Mouse (Mus musculus): Measurements from ENCODE around the gene 4930442H23Rik. TPM values are rescaled to one million over a fixed set of nuclear protein-coding genes. Genes with fewer than 3 reads are reported as not detected.

Gene 4930442H23Rik
- polyA plus RNA-seq, 1 experiment from 2014 or later = not detected

- H3K9ac ChIP-seq (ENCODE audit: low read depth, low read length) = peak overlapping the region; percentile 99
- TF ChIP-seq CTCF (IDR thresholded peaks at IDR 0.05; ENCODE audit: low read depth) = no peak
- ATAC-seq (replicated peaks; ENCODE audit: low FRiP score, low read depth) (peak; percentile 37), DNase-seq (ENCODE audit: low spot score) (no peak)
- no peaks in the 10 kb centered on the region for H3K27me3 ChIP-seq (ENCODE audit: insufficient read depth, low read length)
- peak overlapping the region; percentile 100 for H3K27ac ChIP-seq
- H3K4me3 ChIP-seq (replicated peaks; ENCODE audit: low read depth, low read length) = peak overlapping the region; percentile 99
- H3K4me1 ChIP-seq (replicated peaks; ENCODE audit: insufficient read depth, low read length) = peaks cover 20% of the 10 kb centered on the region
- WGBS = under 1% methylated on average over 44 of the region's 50 CpGs
- no peaks in the 10 kb centered on the region for H3K9me3 ChIP-seq (replicated peaks; ENCODE audit: low read length)
- H3K4me2 ChIP-seq (ENCODE audit: low read length) = peak overlapping the region; percentile 100
- H3K36me3 ChIP-seq (ENCODE audit: insufficient read depth, low read length) = no peaks in the 10 kb centered on the region
Measured at GRCm38 (mm10) chr10:81136706-81137231, 46.9 kb downstream of the 4930442H23Rik start.

GRCm38 (mm10) chr10:81135831-81136705 is 47.6 kb downstream of the 4930442H23Rik start:
- Histone ChIP-seq H3K9me3 (replicated peaks; ENCODE audit: low read length) (no peaks in the 10 kb centered on the region), H3K4me1 (replicated peaks; ENCODE audit: insufficient read depth, low read length) (peaks cover 16% of the 10 kb centered on the region), H3K4me3 (replicated peaks; ENCODE audit: low read depth, low read length) (peak overlapping the region; percentile 99), H3K27ac (peak overlapping the region; percentile 100), H3K4me2 (ENCODE audit: low read length) (peak overlapping the region; percentile 100), H3K9ac (ENCODE audit: low read depth, low read length) (peak overlapping the region; percentile 99), H3K36me3 (ENCODE audit: insufficient read depth, low read length) (no peaks in the 10 kb centered on the region), H3K27me3 (ENCODE audit: insufficient read depth, low read length) (no peaks in the 10 kb centered on the region)
- DNase-seq (ENCODE audit: low spot score) = peak; percentile 92
- under 1% methylated on average over 76 of the region's 86 CpGs for WGBS
- TF ChIP-seq CTCF (IDR thresholded peaks at IDR 0.05; ENCODE audit: low read depth) = no peak
- ATAC-seq (replicated peaks; ENCODE audit: low FRiP score, low read depth) = peak; percentile 8

GRCm38 (mm10) chr10:81134966-81135681 is 48.5 kb downstream of the 4930442H23Rik start, which contains the start of gene Zbtb7a:
Gene Zbtb7a, plus strand, starts transcription at chr10:81135220.
- ATAC-seq (replicated peaks; ENCODE audit: low FRiP score, low read depth) (no peak), DNase-seq (ENCODE audit: low spot score) (peak; percentile 45)
- no peaks in the 10 kb centered on the region for H3K9me3 ChIP-seq (replicated peaks; ENCODE audit: low read length)
- no peaks in the 10 kb centered on the region for H3K36me3 ChIP-seq (ENCODE audit: insufficient read depth, low read length)
- no peak for TF ChIP-seq CTCF (IDR thresholded peaks at IDR 0.05; ENCODE audit: low read depth)
- peak within 1 kb of the TSS; percentile 100 for H3K4me2 ChIP-seq (ENCODE audit: low read length)
- H3K9ac ChIP-seq (ENCODE audit: low read depth, low read length) = peak within 1 kb of the TSS; percentile 99
- peaks cover 6% of the 10 kb centered on the region; the same call in 1 of the 2 replicates for H3K4me1 ChIP-seq (replicated peaks; ENCODE audit: insufficient read depth, low read length)
- H3K4me3 ChIP-seq (replicated peaks; ENCODE audit: low read depth, low read length) = peak within 1 kb of the TSS; percentile 99
- WGBS = 2% methylated on average over 39 of the region's 41 CpGs
- no peaks in the 10 kb centered on the region for H3K27me3 ChIP-seq (ENCODE audit: insufficient read depth, low read length)
- H3K27ac ChIP-seq = peak within 1 kb of the TSS; percentile 100

- WGBS = 7% methylated on average over 13 of the region's 16 CpGs
- no peaks in the 10 kb centered on the region for H3K27me3 ChIP-seq (ENCODE audit: insufficient read depth, low read length)
- H3K36me3 ChIP-seq (ENCODE audit: insufficient read depth, low read length) = no peaks in the 10 kb centered on the region
- no peaks in the 10 kb centered on the region; the same call in 1 of the 2 replicates for H3K4me1 ChIP-seq (replicated peaks; ENCODE audit: insufficient read depth, low read length)
- H3K27ac ChIP-seq = no peak overlapping the region
- peak overlapping the region; percentile 100 for H3K4me2 ChIP-seq (ENCODE audit: low read length)
- no peaks in the 10 kb centered on the region for H3K9me3 ChIP-seq (replicated peaks; ENCODE audit: low read length)
- no peak overlapping the region for H3K9ac ChIP-seq (ENCODE audit: low read depth, low read length)
- H3K4me3 ChIP-seq (replicated peaks; ENCODE audit: low read depth, low read length) = peak overlapping the region; percentile 4; the same call in 1 of the 2 replicates
- DNase-seq (ENCODE audit: low spot score) = peak; percentile 28
- TF ChIP-seq CTCF (IDR thresholded peaks at IDR 0.05; ENCODE audit: low read depth) = no peak
- no peak for ATAC-seq (replicated peaks; ENCODE audit: low FRiP score, low read depth)
Measured at GRCm38 (mm10) chr10:81134181-81134587, 49.5 kb downstream of the 4930442H23Rik start.

Other genes starting within 250 kb of the 4930442H23Rik start
- gene Gng7, start 168.9 kb downstream of the 4930442H23Rik start, polyA plus RNA-seq (2015; fragmentation: Nextera tagmentation; extraction: Ambion mirVana) = 3.4 TPM in 2 replicates
- gene Diras1, start 158.2 kb downstream of the 4930442H23Rik start, polyA plus RNA-seq (2015; fragmentation: Nextera tagmentation; extraction: Ambion mirVana) = 0.11 TPM in 1 of 2 replicates, not detected in the other
- 13.4 and 13.9 TPM in 2 replicates for gene Slc39a3, start 146.4 kb downstream of the 4930442H23Rik start, polyA plus RNA-seq (2015; fragmentation: Nextera tagmentation; extraction: Ambion mirVana)
- gene Sgta, start 123.7 kb downstream of the 4930442H23Rik start, polyA plus RNA-seq (2015; fragmentation: Nextera tagmentation; extraction: Ambion mirVana) = 161 and 168 TPM in 2 replicates
- 30.6 and 34.2 TPM in 2 replicates for gene Thop1, start 113.8 kb downstream of the 4930442H23Rik start, polyA plus RNA-seq (2015; fragmentation: Nextera tagmentation; extraction: Ambion mirVana)
- gene Creb3l3, start 85.0 kb downstream of the 4930442H23Rik start, polyA plus RNA-seq (2015; fragmentation: Nextera tagmentation; extraction: Ambion mirVana) = 0.29 and 0.36 TPM in 2 replicates
- 162 and 166 TPM in 2 replicates for gene Map2k2, start 77.9 kb downstream of the 4930442H23Rik start, polyA plus RNA-seq (2015; fragmentation: Nextera tagmentation; extraction: Ambion mirVana)
- 33.7 and 37.4 TPM in 2 replicates for gene Zbtb7a, start 48.6 kb downstream of the 4930442H23Rik start, polyA plus RNA-seq (2015; fragmentation: Nextera tagmentation; extraction: Ambion mirVana)
- 28.4 and 32.0 TPM in 2 replicates for gene Pias4, start 15.9 kb downstream of the 4930442H23Rik start, polyA plus RNA-seq (2015; fragmentation: Nextera tagmentation; extraction: Ambion mirVana)
- gene Eef2, start 7.2 kb downstream of the 4930442H23Rik start, polyA plus RNA-seq (2015; fragmentation: Nextera tagmentation; extraction: Ambion mirVana) = 560 and 590 TPM in 2 replicates
- 42.8 and 43.3 TPM in 2 replicates for gene Dapk3, start 844 bp downstream of the 4930442H23Rik start, polyA plus RNA-seq (2015; fragmentation: Nextera tagmentation; extraction: Ambion mirVana)
- not detected in 2 replicates for gene Nmrk2, start 18.2 kb upstream of the 4930442H23Rik start, polyA plus RNA-seq (2015; fragmentation: Nextera tagmentation; extraction: Ambion mirVana)
- gene Atcay, start 47.0 kb upstream of the 4930442H23Rik start, polyA plus RNA-seq (2015; fragmentation: Nextera tagmentation; extraction: Ambion mirVana) = 0.32 TPM in 1 of 2 replicates, not detected in the other
- 3.1 and 4.6 TPM in 2 replicates for gene Zfr2, start 49.3 kb upstream of the 4930442H23Rik start, polyA plus RNA-seq (2015; fragmentation: Nextera tagmentation; extraction: Ambion mirVana)
- gene Matk, start 69.1 kb upstream of the 4930442H23Rik start, polyA plus RNA-seq (2015; fragmentation: Nextera tagmentation; extraction: Ambion mirVana) = 3.9 and 5.5 TPM in 2 replicates
- gene Mrpl54, start 83.1 kb upstream of the 4930442H23Rik start, polyA plus RNA-seq (2015; fragmentation: Nextera tagmentation; extraction: Ambion mirVana) = 259 and 283 TPM in 2 replicates
- 55.7 and 60.5 TPM in 2 replicates for gene Apba3, start 83.1 kb upstream of the 4930442H23Rik start, polyA plus RNA-seq (2015; fragmentation: Nextera tagmentation; extraction: Ambion mirVana)
- gene Tjp3, start 107.7 kb upstream of the 4930442H23Rik start, polyA plus RNA-seq (2015; fragmentation: Nextera tagmentation; extraction: Ambion mirVana) = 19.0 and 19.1 TPM in 2 replicates
- gene Pip5k1c, start 109.1 kb upstream of the 4930442H23Rik start, polyA plus RNA-seq (2015; fragmentation: Nextera tagmentation; extraction: Ambion mirVana) = 37.8 and 39.3 TPM in 2 replicates
- 24.5 and 26.4 TPM in 2 replicates for gene Cactin, start 137.3 kb upstream of the 4930442H23Rik start, polyA plus RNA-seq (2015; fragmentation: Nextera tagmentation; extraction: Ambion mirVana)
- gene Tbxa2r, start 144.9 kb upstream of the 4930442H23Rik start, polyA plus RNA-seq (2015; fragmentation: Nextera tagmentation; extraction: Ambion mirVana) = 16.1 and 17.5 TPM in 2 replicates
- gene Gipc3, start 159.4 kb upstream of the 4930442H23Rik start, polyA plus RNA-seq (2015; fragmentation: Nextera tagmentation; extraction: Ambion mirVana) = 0.07 and 0.13 TPM in 2 replicates
- gene Hmg20b, start 166.6 kb upstream of the 4930442H23Rik start, polyA plus RNA-seq (2015; fragmentation: Nextera tagmentation; extraction: Ambion mirVana) = 92.4 and 99.0 TPM in 2 replicates
- gene Mfsd12, start 173.6 kb upstream of the 4930442H23Rik start, polyA plus RNA-seq (2015; fragmentation: Nextera tagmentation; extraction: Ambion mirVana) = 11.3 and 11.6 TPM in 2 replicates
- 0.45 and 0.59 TPM in 2 replicates for gene 4930404N11Rik, start 182.0 kb upstream of the 4930442H23Rik start, polyA plus RNA-seq (2015; fragmentation: Nextera tagmentation; extraction: Ambion mirVana)
- gene Fzr1, start 194.7 kb upstream of the 4930442H23Rik start, polyA plus RNA-seq (2015; fragmentation: Nextera tagmentation; extraction: Ambion mirVana) = 67.5 and 70.6 TPM in 2 replicates
- gene Dohh, start 200.6 kb upstream of the 4930442H23Rik start, polyA plus RNA-seq (2015; fragmentation: Nextera tagmentation; extraction: Ambion mirVana) = 74.3 and 80.6 TPM in 2 replicates
- gene Gm48551, start 200.6 kb upstream of the 4930442H23Rik start, polyA plus RNA-seq (2015; fragmentation: Nextera tagmentation; extraction: Ambion mirVana) = 1.9 and 2.1 TPM in 2 replicates
- 0.82 and 1.9 TPM in 2 replicates for gene Gm48552, start 205.2 kb upstream of the 4930442H23Rik start, polyA plus RNA-seq (2015; fragmentation: Nextera tagmentation; extraction: Ambion mirVana)
- gene Smim24, start 209.2 kb upstream of the 4930442H23Rik start, polyA plus RNA-seq (2015; fragmentation: Nextera tagmentation; extraction: Ambion mirVana) = 62.4 and 68.6 TPM in 2 replicates